Mouse (Mus musculus): ENCODE results near the gene Dtnbp1.

- TF ChIP-seq CTCF (IDR thresholded peaks at IDR 0.05; ENCODE audit: extremely low read depth, insufficient read depth, insufficient read length, insufficient replicate concordance) (no peak), POLR2A (IDR thresholded peaks at IDR 0.05; ENCODE audit: low read depth, low read length) (no peak)
Observed at GRCm38 (mm10) chr13:45033360-45033759, 31.4 kb upstream of the Dtnbp1 start.

Data from spleen, adult 2 months (tissue).